Mouse (Mus musculus): Measurements from ENCODE around the gene 4930558K02Rik. TPM values are rescaled to one million over a fixed set of nuclear protein-coding genes. Genes with fewer than 3 reads are reported as not detected.

4930558K02Rik gene
- total RNA-seq, 2 experiments from 2014 or later, result not detected

- intact Hi-C loops (cut with DNase I), result loop anchor here (5.0 kb wide), 1 partner anchor 215 kb away; no protein-coding TSS in a partner anchor
Observed at GRCm38 (mm10) chr1:161962465-161963377, 16.7 kb downstream of the 4930558K02Rik start.

GRCm38 (mm10) chr1:161957964-161958950 is 21.2 kb downstream of the 4930558K02Rik start:
- no peak for DNase-seq
- intact Hi-C loops (cut with DNase I), result no loop called here

More at GRCm38 (mm10) chr1:161962465-161963377, 16.7 kb downstream of the 4930558K02Rik start:
- no peak for DNase-seq

- intact Hi-C loops (cut with DNase I), result no loop called here
- DNase-seq, result no peak
Observed at GRCm38 (mm10) chr1:161955846-161956245, 23.6 kb downstream of the 4930558K02Rik start.

- intact Hi-C loops (cut with DNase I), result no loop called here
Observed at GRCm38 (mm10) chr1:161952599-161952998, 26.8 kb downstream of the 4930558K02Rik start.

GRCm38 (mm10) chr1:161951009-161951779 is 28.2 kb downstream of the 4930558K02Rik start:
- DNase-seq, result no peak
- intact Hi-C loops (cut with DNase I), result no loop called here

More at GRCm38 (mm10) chr1:161952599-161952998, 26.8 kb downstream of the 4930558K02Rik start:
- DNase-seq, result no peak

GRCm38 (mm10) chr1:161942082-161942481 is 37.4 kb downstream of the 4930558K02Rik start:
- intact Hi-C loops (cut with DNase I), result no loop called here
- no peak for DNase-seq

- intact Hi-C loops (cut with DNase I), result no loop called here
Observed at GRCm38 (mm10) chr1:161932286-161932685, 47.1 kb downstream of the 4930558K02Rik start.

GRCm38 (mm10) chr1:161931817-161932216 is 47.6 kb downstream of the 4930558K02Rik start:
- intact Hi-C loops (cut with DNase I), result no loop called here
- DNase-seq, result no peak

More at GRCm38 (mm10) chr1:161932286-161932685, 47.1 kb downstream of the 4930558K02Rik start:
- no peak for DNase-seq

- no peak for DNase-seq
- intact Hi-C loops (cut with DNase I), result no loop called here
Observed at GRCm38 (mm10) chr1:161931313-161931712, 48.1 kb downstream of the 4930558K02Rik start.

GRCm38 (mm10) chr1:161927976-161928375 is 51.5 kb downstream of the 4930558K02Rik start:
- intact Hi-C loops (cut with DNase I), result no loop called here
- no peak for DNase-seq

GRCm38 (mm10) chr1:161925281-161925805 is 54.1 kb downstream of the 4930558K02Rik start:
- intact Hi-C loops (cut with DNase I), result no loop called here
- DNase-seq, result no peak

- intact Hi-C loops (cut with DNase I), result no loop called here
- DNase-seq, result no peak
Observed at GRCm38 (mm10) chr1:161924321-161924720, 55.1 kb downstream of the 4930558K02Rik start.

- intact Hi-C loops (cut with DNase I), result no loop called here
- no peak for DNase-seq
Observed at GRCm38 (mm10) chr1:161921928-161922327, 57.5 kb downstream of the 4930558K02Rik start.

GRCm38 (mm10) chr1:161920475-161921454 is 58.7 kb downstream of the 4930558K02Rik start:
- intact Hi-C loops (cut with DNase I), result no loop called here
- no peak for DNase-seq

- DNase-seq, result no peak
- intact Hi-C loops (cut with DNase I), result no loop called here
Observed at GRCm38 (mm10) chr1:161919594-161919993, 59.8 kb downstream of the 4930558K02Rik start.

- intact Hi-C loops (cut with DNase I), result no loop called here
Observed at GRCm38 (mm10) chr1:161918682-161919372, 60.6 kb downstream of the 4930558K02Rik start.

GRCm38 (mm10) chr1:161917940-161918484 is 61.4 kb downstream of the 4930558K02Rik start:
- intact Hi-C loops (cut with DNase I), result no loop called here
- no peak for DNase-seq

More at GRCm38 (mm10) chr1:161918682-161919372, 60.6 kb downstream of the 4930558K02Rik start:
- no peak for DNase-seq

GRCm38 (mm10) chr1:161916036-161916435 is 63.4 kb downstream of the 4930558K02Rik start:
- intact Hi-C loops (cut with DNase I), result no loop called here
- no peak for DNase-seq

Measured in heart, postnatal 36 days (tissue).